Mouse (Mus musculus) olfactory bulb, adult 2 months (tissue): ENCODE data around the gene Tnfrsf1b. TPM values are rescaled to one million over a fixed set of nuclear protein-coding genes. Genes with fewer than 3 reads are reported as not detected.

Experiments
- H3K27ac ChIP-seq: fragments of 200-500 bp; 2 replicates; pipeline ENCODE4 v1.5.1; 2012; ENCODE audit warnings: low read depth, low read length; ENCODE audit not compliant: insufficient read depth
- H3K4me1 ChIP-seq: fragments of 200-500 bp; 2 replicates; pipeline ENCODE4 v1.6.1; 2012; ENCODE audit warnings: low read length; ENCODE audit not compliant: control insufficient read depth, insufficient read depth
- H3K4me3 ChIP-seq: fragments of 200-500 bp; 2 replicates; pipeline ENCODE4 v1.5.1; 2012; ENCODE audit warnings: mild to moderate bottlenecking, low read depth, low read length, moderate library complexity; ENCODE audit not compliant: insufficient read depth
- CTCF ChIP-seq: fragments of 200-500 bp; IDR thresholded peaks from 2 replicates; pipeline ENCODE4 v1.5.1; 2012; ENCODE audit warnings: low read depth, mild to moderate bottlenecking, low read length, moderate library complexity; ENCODE audit not compliant: insufficient read depth
- POLR2A ChIP-seq: fragments of 200-500 bp; IDR thresholded peaks from 2 replicates; pipeline ENCODE4 v1.6.1; 2012; ENCODE audit warnings: mild to moderate bottlenecking, low read depth, low read length, moderate library complexity; ENCODE audit not compliant: insufficient read depth
- WGBS: fragments of 180-500 bp; shearing (Covaris S2); methylation state at CpG from one replicate; pipeline ENCODE4 v1.1.7; 2018; 5-methylcytosine and 5-hydroxymethylcytosine counted together
- polyA plus RNA-seq: library from polyadenylated mRNA; stranded (reverse); fragments of >200 nt; gene quantifications from 2 replicates; pipeline ENCODE4 v1.2.4, GENCODE M21; 2012; ENCODE audit warnings: low replicate concordance; ENCODE audit not compliant: missing spikeins, insufficient read depth, insufficient read length

The Tnfrsf1b gene
- polyA plus RNA-seq, 1 experiment: not detected

GRCm38 (mm10) chr4:145263583-145263982 is 16.9 kb upstream of the Tnfrsf1b start:
- Histone ChIP-seq H3K27ac (no peak overlapping the region), H3K4me3 (no peak overlapping the region), H3K4me1 (no peaks in the 10 kb centered on the region)
- WGBS: 96% methylated on average over 1 of the region's 1 CpGs
- TF ChIP-seq CTCF (no peak), POLR2A (no peak)

DNA sequence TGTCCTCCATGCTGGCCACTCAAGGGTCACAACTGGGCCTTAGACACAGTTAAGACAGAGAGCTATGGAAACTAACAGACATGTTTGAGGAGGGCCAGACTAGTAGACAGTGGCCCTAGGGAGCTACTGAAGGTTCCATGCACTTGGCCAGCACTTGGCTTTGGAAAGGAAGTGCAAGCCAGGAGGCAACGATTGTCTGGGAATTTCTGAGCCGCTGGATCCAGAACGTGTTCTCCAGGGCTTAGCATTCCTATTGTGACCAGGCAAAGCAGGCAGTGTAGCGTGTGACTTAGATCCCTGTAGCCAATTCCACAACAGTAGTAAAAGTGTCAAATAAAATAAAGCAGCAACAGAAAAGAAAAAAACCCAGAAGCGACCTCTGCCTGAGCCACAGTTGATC is 14.1 kb upstream of the Tnfrsf1b start:
- no peak for TF ChIP-seq POLR2A
- no peak for TF ChIP-seq CTCF
- WGBS: 74% methylated on average over 5 of the region's 5 CpGs
- Histone ChIP-seq H3K4me3 (no peak overlapping the region), H3K4me1 (no peaks in the 10 kb centered on the region), H3K27ac (no peak overlapping the region)

- WGBS: 62% methylated on average over 5 of the region's 5 CpGs
- no peak for TF ChIP-seq CTCF
- no peak for TF ChIP-seq POLR2A
- Histone ChIP-seq H3K27ac (no peak overlapping the region), H3K4me3 (no peak overlapping the region), H3K4me1 (no peaks in the 10 kb centered on the region)
Observed at GRCm38 (mm10) chr4:145257751-145258434, 11.2 kb upstream of the Tnfrsf1b start.

DNA sequence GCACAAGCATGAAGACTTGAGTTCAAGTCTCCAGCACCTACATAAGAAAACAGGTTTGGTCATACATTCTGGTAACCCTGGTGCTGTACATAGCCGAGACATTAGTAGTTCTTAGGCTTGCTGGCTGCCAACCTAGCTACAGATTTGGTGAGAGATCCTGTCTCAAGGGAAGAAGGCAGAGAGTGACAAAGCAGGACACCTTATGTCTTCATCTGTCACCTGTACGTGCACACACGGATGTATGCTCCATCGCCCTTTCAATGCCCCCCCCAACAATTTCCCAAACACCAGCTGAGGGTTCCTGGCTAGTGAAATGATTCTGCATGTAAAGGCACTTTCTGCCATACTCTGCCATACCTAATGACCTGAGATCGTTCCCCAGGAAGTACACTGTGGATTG is 9.5 kb upstream of the Tnfrsf1b start:
- Histone ChIP-seq H3K27ac (no peak overlapping the region), H3K4me3 (no peak overlapping the region), H3K4me1 (no peaks in the 10 kb centered on the region)
- WGBS: 90% methylated on average over 5 of the region's 5 CpGs
- TF ChIP-seq POLR2A (no peak), CTCF (no peak)

DNA sequence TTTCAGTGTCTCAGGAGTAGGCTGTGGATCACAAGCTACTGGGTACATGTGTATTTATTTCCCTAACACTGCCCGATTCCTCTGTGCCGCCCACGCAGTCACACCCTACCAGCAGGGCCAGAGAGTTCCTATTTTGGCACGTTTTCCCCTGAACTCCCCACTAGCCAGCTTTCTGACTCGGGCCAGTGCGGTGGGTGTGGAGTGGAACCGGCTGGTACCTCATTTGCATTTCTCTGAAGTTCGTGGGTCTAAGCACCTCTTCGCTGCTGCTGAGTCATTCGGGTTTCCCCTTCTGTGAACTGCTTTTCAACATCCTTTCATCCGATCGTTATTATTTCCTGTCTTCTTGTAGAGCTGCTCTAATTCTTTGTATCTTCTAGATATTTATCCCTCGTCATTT is 7.7 kb upstream of the Tnfrsf1b start:
- WGBS: 47% methylated on average over 13 of the region's 13 CpGs
- Histone ChIP-seq H3K4me3 (no peak overlapping the region), H3K27ac (no peak overlapping the region), H3K4me1 (no peaks in the 10 kb centered on the region)
- TF ChIP-seq CTCF (no peak), POLR2A (no peak)

GRCm38 (mm10) chr4:145252611-145253010 is 5.9 kb upstream of the Tnfrsf1b start:
- H3K4me3 ChIP-seq: no peak overlapping the region
- 90% methylated on average over 8 of the region's 8 CpGs for WGBS
- H3K27ac ChIP-seq: no peak overlapping the region
- TF ChIP-seq CTCF (no peak), POLR2A (no peak)
- no peaks in the 10 kb centered on the region for H3K4me1 ChIP-seq

GRCm38 (mm10) chr4:145251546-145251945 is 4.9 kb upstream of the Tnfrsf1b start:
- no peak for TF ChIP-seq CTCF
- TF ChIP-seq POLR2A: no peak
- whole genome bisulfite sequencing: 96% methylated on average over 4 of the region's 4 CpGs
- Histone ChIP-seq H3K4me3 (no peak overlapping the region), H3K27ac (no peak overlapping the region), H3K4me1 (peaks cover 1% of the 10 kb centered on the region; the same call in 1 of the 2 replicates)

- TF ChIP-seq POLR2A: no peak
- TF ChIP-seq CTCF: no peak
- Histone ChIP-seq H3K4me1 (peaks cover 6% of the 10 kb centered on the region; the same call in 1 of the 2 replicates), H3K27ac (no peak overlapping the region), H3K4me3 (no peak overlapping the region)
- 79% methylated on average over 4 of the region's 4 CpGs for WGBS
Observed at GRCm38 (mm10) chr4:145250002-145250401, 3.3 kb upstream of the Tnfrsf1b start.

DNA sequence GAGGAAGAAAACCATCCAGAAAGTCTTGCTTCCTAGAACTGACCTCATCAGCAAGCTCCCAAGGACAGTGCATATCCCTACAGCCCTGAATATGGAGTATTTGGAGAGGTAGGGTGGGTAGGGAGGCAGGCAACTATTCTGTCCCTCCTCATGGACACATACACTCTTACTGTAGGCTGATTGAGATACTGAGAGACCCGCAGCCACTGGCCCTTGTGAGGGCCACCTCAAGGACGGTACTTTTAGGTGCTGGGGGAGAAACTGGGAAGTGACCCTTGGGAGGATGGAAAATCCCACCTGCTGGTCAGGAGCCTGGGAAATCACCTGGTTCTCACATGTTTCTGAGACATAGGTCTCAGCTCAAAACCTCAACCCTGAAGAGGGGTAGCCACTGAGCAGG is 886 bp upstream of the Tnfrsf1b start:
- peaks cover 6% of the 10 kb centered on the region; the same call in 1 of the 2 replicates for H3K4me1 ChIP-seq
- WGBS: 84% methylated on average over 2 of the region's 2 CpGs
- no peak for TF ChIP-seq POLR2A
- no peak for TF ChIP-seq CTCF
- no peak overlapping the region for H3K27ac ChIP-seq
- H3K4me3 ChIP-seq: no peak overlapping the region

DNA sequence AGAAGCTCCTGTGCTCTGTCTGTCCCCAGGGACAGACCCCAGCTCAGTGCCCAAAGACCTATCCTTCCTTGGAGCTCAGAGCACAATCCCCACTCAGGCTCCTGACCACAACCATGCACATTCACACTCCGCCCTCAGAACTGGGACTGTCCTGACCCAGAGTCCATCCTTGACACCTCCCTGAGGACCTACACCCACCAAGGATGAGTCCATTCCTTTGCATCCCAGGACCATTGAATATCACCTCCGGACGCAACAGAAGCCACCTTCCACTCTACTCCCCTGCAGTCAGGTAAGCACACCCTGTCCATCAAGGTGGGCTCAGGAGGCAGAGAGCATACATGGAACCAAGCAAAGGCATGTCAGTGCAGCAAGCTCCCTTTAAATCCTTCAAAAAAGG is 1.1 kb downstream of the Tnfrsf1b start:
- no peak for TF ChIP-seq POLR2A
- TF ChIP-seq CTCF: no peak
- Histone ChIP-seq H3K27ac (no peak overlapping the region), H3K4me1 (peaks cover 6% of the 10 kb centered on the region; the same call in 1 of the 2 replicates), H3K4me3 (no peak overlapping the region)
- 92% methylated on average over 3 of the region's 3 CpGs for WGBS
